Mouse (Mus musculus): ENCODE data around the gene Dab2ip. TPM values are rescaled to one million over a fixed set of nuclear protein-coding genes. Genes with fewer than 3 reads are reported as not detected.
A peak's percentile ranks its signal among the peaks of the same experiment; 100 is the strongest.

The Dab2ip gene
- polyA plus RNA-seq, 1 experiment from 2014 or later = 66.6 TPM

GRCm38 (mm10) chr2:35533646-35534045 lies 24.4 kb upstream of the Dab2ip start:
- WGBS = 38% methylated on average over 9 of the region's 9 CpGs
- ATAC-seq (replicated peaks) = no peak; the same call in 1 of the 2 replicates

GRCm38 (mm10) chr2:35539276-35539972 lies 18.6 kb upstream of the Dab2ip start:
- Histone ChIP-seq H3K4me3 (no peak overlapping the region), H3K4me1 (no peaks in the 10 kb centered on the region), H3K36me3 (no peaks in the 10 kb centered on the region), H3K27me3 (no peaks in the 10 kb centered on the region), H3K9ac (replicated peaks) (no peak overlapping the region), H3K4me2 (replicated peaks) (no peak overlapping the region), H3K9me3 (no peaks in the 10 kb centered on the region), H3K27ac (replicated peaks) (no peak overlapping the region)
- 8% methylated on average over 13 of the region's 13 CpGs for WGBS
- ATAC-seq (replicated peaks) = peak; percentile 55; the same call in 1 of the 2 replicates

More at GRCm38 (mm10) chr2:35533646-35534045, 24.4 kb upstream of the Dab2ip start:
- Histone ChIP-seq H3K27ac (replicated peaks) (no peak overlapping the region), H3K9me3 (no peaks in the 10 kb centered on the region), H3K27me3 (no peaks in the 10 kb centered on the region), H3K36me3 (no peaks in the 10 kb centered on the region), H3K4me3 (no peak overlapping the region), H3K4me1 (peaks cover 15% of the 10 kb centered on the region; the same call in 1 of the 2 replicates), H3K9ac (replicated peaks) (no peak overlapping the region), H3K4me2 (replicated peaks) (no peak overlapping the region)

DNA sequence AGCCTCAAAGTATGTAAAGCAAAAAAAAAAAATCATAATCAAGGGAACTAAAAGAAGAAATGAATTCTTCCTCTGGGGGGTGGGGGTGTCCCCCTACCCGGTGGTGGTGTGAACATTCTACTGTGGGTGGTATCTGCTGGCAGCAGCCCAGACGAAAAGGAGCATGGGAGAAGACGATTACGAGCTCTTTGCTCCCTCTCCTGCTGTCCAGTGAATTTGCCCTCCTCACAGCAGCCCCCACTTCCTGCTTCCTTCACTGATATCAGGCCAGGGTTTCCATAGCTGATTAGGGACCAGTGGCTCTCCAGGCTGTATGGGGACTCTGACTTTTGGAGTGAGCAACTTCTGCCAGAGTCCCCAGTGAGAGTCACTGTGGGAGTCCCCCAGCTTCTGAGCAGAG lies 17.3 kb upstream of the Dab2ip start:
- ATAC-seq (replicated peaks) = no peak
- no peak overlapping the region for H3K27ac ChIP-seq (replicated peaks)
- H3K36me3 ChIP-seq = no peaks in the 10 kb centered on the region
- no peaks in the 10 kb centered on the region for H3K27me3 ChIP-seq
- peaks cover 8% of the 10 kb centered on the region for H3K4me1 ChIP-seq
- no peak overlapping the region for H3K4me3 ChIP-seq
- no peak overlapping the region for H3K4me2 ChIP-seq (replicated peaks)
- no peak overlapping the region for H3K9ac ChIP-seq (replicated peaks)
- 36% methylated on average over 4 of the region's 4 CpGs for WGBS
- no peaks in the 10 kb centered on the region for H3K9me3 ChIP-seq

DNA sequence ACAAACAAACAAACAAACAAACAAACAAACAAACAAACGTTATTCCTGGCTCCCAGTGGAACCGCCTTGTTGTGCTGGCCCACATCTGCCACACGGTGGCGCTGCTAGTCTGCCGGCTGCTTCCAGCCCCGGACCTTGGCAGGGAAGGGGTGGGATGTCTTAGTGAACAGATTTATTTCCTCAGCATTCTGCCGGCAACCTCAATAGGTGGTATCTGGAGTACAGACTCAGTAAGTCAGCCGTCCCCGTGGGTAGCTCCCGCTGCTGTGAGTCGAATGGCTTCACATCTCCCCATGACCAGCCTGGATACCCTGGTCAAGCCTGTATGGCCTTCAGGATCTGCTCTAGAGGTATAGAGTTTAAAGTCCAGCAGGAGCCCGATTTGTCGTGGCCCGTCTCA lies 13.3 kb upstream of the Dab2ip start:
- Histone ChIP-seq H3K9me3 (no peaks in the 10 kb centered on the region), H3K27ac (replicated peaks) (0 out of 2 replicates have a peak overlapping the region, but pooled peaks have one; percentile 27), H3K9ac (replicated peaks) (peak overlapping the region; percentile 33; the same call in 1 of the 2 replicates), H3K4me2 (replicated peaks) (peak overlapping the region; percentile 48), H3K4me1 (peaks cover 8% of the 10 kb centered on the region), H3K4me3 (peak overlapping the region; percentile 29), H3K27me3 (no peaks in the 10 kb centered on the region), H3K36me3 (no peaks in the 10 kb centered on the region)
- 5% methylated on average over 14 of the region's 14 CpGs for WGBS
- ATAC-seq (replicated peaks) = peak; percentile 88

GRCm38 (mm10) chr2:35545125-35545590 lies 12.9 kb upstream of the Dab2ip start:
- Histone ChIP-seq H3K9me3 (no peaks in the 10 kb centered on the region), H3K4me1 (peaks cover 8% of the 10 kb centered on the region), H3K4me2 (replicated peaks) (peak overlapping the region; percentile 48), H3K9ac (replicated peaks) (peak overlapping the region; percentile 33; the same call in 1 of the 2 replicates), H3K27ac (replicated peaks) (0 out of 2 replicates have a peak overlapping the region, but pooled peaks have one; percentile 27), H3K27me3 (no peaks in the 10 kb centered on the region), H3K4me3 (peak overlapping the region; percentile 29), H3K36me3 (no peaks in the 10 kb centered on the region)
- ATAC-seq (replicated peaks) = peak; percentile 74
- 16% methylated on average over 7 of the region's 7 CpGs for WGBS

DNA sequence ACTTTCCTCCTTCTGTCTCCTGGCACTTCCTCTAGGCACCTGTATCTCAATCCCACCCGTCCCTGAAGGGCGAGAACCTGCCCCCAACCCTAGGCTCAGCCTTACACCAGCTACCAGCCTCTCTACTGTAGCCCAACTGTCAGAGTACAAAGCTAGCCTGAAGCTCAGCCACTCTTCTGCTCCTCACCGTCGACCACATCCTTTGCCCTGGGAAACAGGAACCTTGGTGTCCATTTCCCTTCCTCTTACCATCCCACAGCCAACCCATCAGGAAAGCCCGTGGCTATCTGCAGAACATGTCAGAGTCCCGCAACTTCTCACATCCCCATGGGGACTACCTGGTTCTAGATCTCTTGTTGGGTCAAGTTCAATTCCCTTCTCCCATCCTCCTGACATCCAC lies 11.6 kb upstream of the Dab2ip start:
- no peak for ATAC-seq (replicated peaks)
- no peak overlapping the region for H3K4me2 ChIP-seq (replicated peaks)
- no peaks in the 10 kb centered on the region for H3K36me3 ChIP-seq
- peaks cover 8% of the 10 kb centered on the region for H3K4me1 ChIP-seq
- no peak overlapping the region for H3K27ac ChIP-seq (replicated peaks)
- no peak overlapping the region for H3K9ac ChIP-seq (replicated peaks)
- no peaks in the 10 kb centered on the region for H3K27me3 ChIP-seq
- WGBS = 90% methylated on average over 6 of the region's 6 CpGs
- H3K4me3 ChIP-seq = no peak overlapping the region
- no peaks in the 10 kb centered on the region for H3K9me3 ChIP-seq

DNA sequence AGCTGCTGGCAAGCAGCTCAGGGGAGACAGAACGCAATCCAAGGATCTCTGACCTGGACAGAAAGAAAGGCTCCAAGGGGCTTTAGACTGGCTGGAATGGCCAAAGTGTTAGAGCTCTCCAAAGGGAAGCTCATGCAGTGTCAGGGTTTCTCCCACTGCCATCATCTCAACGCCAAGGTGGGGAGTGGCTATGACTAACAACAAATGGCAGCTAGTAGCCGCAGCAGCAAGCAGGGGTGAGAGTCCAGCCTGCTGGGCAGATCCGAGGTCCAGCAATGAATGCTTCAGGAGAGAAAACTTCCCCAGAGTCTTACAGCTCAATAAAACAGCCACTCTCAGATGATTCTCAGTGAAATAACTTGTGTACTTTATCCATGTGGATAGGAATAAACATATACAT lies 8.9 kb upstream of the Dab2ip start:
- no peaks in the 10 kb centered on the region for H3K9me3 ChIP-seq
- no peaks in the 10 kb centered on the region for H3K36me3 ChIP-seq
- H3K27me3 ChIP-seq = no peaks in the 10 kb centered on the region
- H3K27ac ChIP-seq (replicated peaks) = no peak overlapping the region
- no peak overlapping the region for H3K4me3 ChIP-seq
- WGBS = 74% methylated on average over 4 of the region's 4 CpGs
- H3K4me2 ChIP-seq (replicated peaks) = no peak overlapping the region
- peaks cover 8% of the 10 kb centered on the region for H3K4me1 ChIP-seq
- H3K9ac ChIP-seq (replicated peaks) = no peak overlapping the region
- no peak for ATAC-seq (replicated peaks)

GRCm38 (mm10) chr2:35550097-35550496 lies 8.0 kb upstream of the Dab2ip start:
- no peak overlapping the region for H3K27ac ChIP-seq (replicated peaks)
- H3K9ac ChIP-seq (replicated peaks) = no peak overlapping the region
- WGBS = 87% methylated on average over 9 of the region's 9 CpGs
- no peaks in the 10 kb centered on the region for H3K27me3 ChIP-seq
- H3K9me3 ChIP-seq = no peaks in the 10 kb centered on the region
- no peak for ATAC-seq (replicated peaks)
- H3K4me1 ChIP-seq = peaks cover 3% of the 10 kb centered on the region
- H3K36me3 ChIP-seq = no peaks in the 10 kb centered on the region
- no peak overlapping the region for H3K4me2 ChIP-seq (replicated peaks)
- no peak overlapping the region for H3K4me3 ChIP-seq

DNA sequence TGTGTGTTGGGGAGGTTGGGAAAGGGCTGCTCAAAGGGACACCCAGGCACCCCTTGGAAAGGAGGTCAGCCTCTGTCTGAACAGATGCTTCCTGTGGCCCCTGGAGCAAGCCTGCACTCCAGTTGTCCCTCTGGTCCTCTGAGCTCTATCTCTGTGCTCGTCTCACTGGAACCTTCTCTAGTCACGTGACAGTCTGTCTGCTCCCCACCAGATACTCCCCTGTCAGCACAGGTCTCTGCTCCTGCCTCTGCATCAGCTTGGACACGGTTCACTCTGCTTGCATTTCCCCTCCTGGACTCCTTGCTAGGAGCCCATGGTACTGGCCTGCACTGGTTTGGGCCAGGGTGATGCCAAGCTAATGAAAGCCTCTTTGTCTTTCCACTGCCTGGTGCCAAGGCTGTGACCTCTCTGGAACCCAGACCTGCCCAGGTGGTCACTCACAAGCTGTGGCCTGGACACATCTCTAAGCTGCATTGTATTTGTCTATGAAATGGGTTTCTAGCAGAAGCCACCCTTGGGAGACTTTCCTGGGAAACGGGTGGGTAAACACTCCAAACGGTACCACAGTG lies 1.1 kb upstream of the Dab2ip start:
- Histone ChIP-seq H3K9me3 (no peaks in the 10 kb centered on the region), H3K4me2 (replicated peaks) (no peak overlapping the region), H3K27ac (replicated peaks) (no peak overlapping the region), H3K4me1 (peaks cover 9% of the 10 kb centered on the region; the same call in 1 of the 2 replicates), H3K4me3 (no peak overlapping the region), H3K36me3 (no peaks in the 10 kb centered on the region), H3K9ac (replicated peaks) (no peak overlapping the region), H3K27me3 (no peaks in the 10 kb centered on the region)
- WGBS = 76% methylated on average over 5 of the region's 5 CpGs
- ATAC-seq (replicated peaks) = no peak

DNA sequence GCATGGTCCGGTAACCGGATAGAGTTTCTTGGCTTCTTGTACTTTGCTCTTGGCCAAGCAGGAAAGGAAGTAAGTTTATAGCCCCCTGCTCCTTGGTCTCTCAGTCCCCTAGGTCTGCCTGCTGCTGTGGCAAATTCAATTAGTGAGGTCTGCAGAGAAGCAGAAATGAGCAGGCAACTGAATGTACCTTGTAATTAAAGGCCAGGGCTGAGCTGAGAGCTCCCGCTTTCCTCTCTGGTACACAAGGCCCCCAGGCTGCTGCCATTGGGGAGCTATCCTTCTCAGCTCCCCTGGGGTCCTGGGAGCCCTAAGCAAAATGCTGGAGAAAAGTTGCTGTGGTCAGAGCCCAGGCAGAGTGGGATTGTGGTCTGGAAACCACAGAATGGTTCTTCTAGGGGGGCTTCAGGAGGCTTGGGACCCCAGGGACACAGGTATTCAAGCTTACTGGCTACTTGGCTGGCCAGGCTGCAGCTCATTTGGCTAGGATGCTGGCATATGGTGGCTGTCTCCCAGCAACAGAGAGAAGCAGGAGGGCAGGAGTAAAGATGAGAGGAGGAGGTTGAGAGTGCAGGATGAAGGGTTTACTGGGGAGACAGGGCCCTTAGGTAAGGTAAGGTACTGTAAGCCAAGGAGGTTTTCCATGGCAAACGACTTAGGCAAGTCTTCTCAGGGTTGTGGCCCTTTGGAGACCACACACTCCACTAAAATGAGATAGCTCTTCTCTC lies 922 bp downstream of the Dab2ip start:
- H3K9ac ChIP-seq (replicated peaks) = no peak overlapping the region
- no peak overlapping the region for H3K4me3 ChIP-seq
- H3K9me3 ChIP-seq = no peaks in the 10 kb centered on the region
- H3K4me2 ChIP-seq (replicated peaks) = no peak overlapping the region
- H3K27me3 ChIP-seq = no peaks in the 10 kb centered on the region
- H3K4me1 ChIP-seq = peaks cover 9% of the 10 kb centered on the region; the same call in 1 of the 2 replicates
- no peak overlapping the region for H3K27ac ChIP-seq (replicated peaks)
- no peak for ATAC-seq (replicated peaks)
- WGBS = 77% methylated on average over 4 of the region's 4 CpGs
- no peaks in the 10 kb centered on the region for H3K36me3 ChIP-seq

DNA sequence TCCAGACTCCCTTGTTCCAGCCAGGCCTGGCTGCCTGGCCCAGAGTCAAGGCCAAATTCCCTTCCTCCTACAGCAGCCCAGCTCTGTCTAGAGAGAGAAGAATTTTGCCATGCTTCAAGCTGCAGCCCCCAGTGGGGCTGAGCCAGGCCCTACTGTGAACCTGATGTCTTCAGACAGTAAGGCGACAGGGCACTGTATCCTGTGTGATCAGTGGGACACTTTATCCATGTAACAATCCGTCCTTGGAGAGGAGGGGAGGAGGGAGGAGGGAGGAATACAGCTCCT lies 1.4 kb downstream of the Dab2ip start:
- no peak overlapping the region for H3K4me2 ChIP-seq (replicated peaks)
- no peak overlapping the region for H3K27ac ChIP-seq (replicated peaks)
- H3K4me3 ChIP-seq = no peak overlapping the region
- no peaks in the 10 kb centered on the region for H3K27me3 ChIP-seq
- WGBS = 68% methylated on average over 2 of the region's 2 CpGs
- H3K9ac ChIP-seq (replicated peaks) = no peak overlapping the region
- ATAC-seq (replicated peaks) = no peak
- no peaks in the 10 kb centered on the region for H3K9me3 ChIP-seq
- H3K36me3 ChIP-seq = no peaks in the 10 kb centered on the region
- H3K4me1 ChIP-seq = peaks cover 9% of the 10 kb centered on the region; the same call in 1 of the 2 replicates

GRCm38 (mm10) chr2:35563722-35564121 lies 5.7 kb downstream of the Dab2ip start:
- WGBS = 78% methylated on average over 4 of the region's 4 CpGs
- no peak for ATAC-seq (replicated peaks)
- H3K27me3 ChIP-seq = no peaks in the 10 kb centered on the region

More at GRCm38 (mm10) chr2:35563722-35564121, 5.7 kb downstream of the Dab2ip start:
- Histone ChIP-seq H3K36me3 (no peaks in the 10 kb centered on the region), H3K27ac (replicated peaks) (no peak overlapping the region), H3K4me3 (no peak overlapping the region), H3K9ac (replicated peaks) (no peak overlapping the region), H3K9me3 (no peaks in the 10 kb centered on the region), H3K4me1 (0 out of 2 replicates have a peak, but pooled peaks cover 1% of the 10 kb centered on the region), H3K4me2 (replicated peaks) (no peak overlapping the region)

Data from forebrain, embryonic 15.5 days (tissue).